Mouse (Mus musculus) intestine, embryonic 15.5 days (tissue): Measurements from ENCODE around the gene Ddr1. TPM values are rescaled to one million over a fixed set of nuclear protein-coding genes. Genes with fewer than 3 reads are reported as not detected.

ENCODE experiments used
- ATAC-seq: fragments of 200-750 bp; cut with Nextera tagmentation; 2 replicates; pipeline ENCODE4 v1.8.0; 2017; ENCODE audit warnings: moderate TSS enrichment, moderate library complexity
- H3K27ac ChIP-seq: fragments of 300-500 bp; sonication (generic); 2 replicates; pipeline ENCODE4 v1.5.1; 2015; ENCODE audit warnings: mild to moderate bottlenecking, inconsistent platforms
- H3K27me3 ChIP-seq: fragments of 300-500 bp; sonication (generic); replicated peaks from 2 replicates; pipeline ENCODE4 v1.6.1; 2015; ENCODE audit warnings: inconsistent platforms
- H3K36me3 ChIP-seq: fragments of 300-500 bp; sonication (generic); 2 replicates; pipeline ENCODE4 v1.6.1; 2015; ENCODE audit warnings: inconsistent platforms
- H3K4me1 ChIP-seq: fragments of 300-500 bp; sonication (generic); replicated peaks from 2 replicates; pipeline ENCODE4 v1.6.1; 2015; ENCODE audit warnings: inconsistent platforms
- H3K4me2 ChIP-seq: fragments of 300-500 bp; sonication (generic); replicated peaks from 2 replicates; pipeline ENCODE4 v1.6.1; 2015; ENCODE audit warnings: mild to moderate bottlenecking, inconsistent platforms
- H3K4me3 ChIP-seq: fragments of 300-500 bp; sonication (generic); replicated peaks from 2 replicates; pipeline ENCODE4 v1.5.1; 2015; ENCODE audit warnings: inconsistent platforms
- H3K9ac ChIP-seq: fragments of 300-500 bp; sonication (generic); 2 replicates; pipeline ENCODE4 v1.6.1; 2015; ENCODE audit warnings: inconsistent platforms
- H3K9me3 ChIP-seq: fragments of 300-500 bp; sonication (generic); 2 replicates; pipeline ENCODE4 v1.6.1; 2016; ENCODE audit warnings: inconsistent platforms
- WGBS: fragments of 180-500 bp; shearing (Covaris S2); methylation state at CpG from one replicate; pipeline ENCODE4 v1.1.7; 2015; 5-methylcytosine and 5-hydroxymethylcytosine counted together
- polyA plus RNA-seq: library from polyadenylated mRNA; unstranded; fragments of >200 nt; fragmentation: Nextera tagmentation; extraction: Ambion mirVana; gene quantifications from 2 replicates; pipeline ENCODE4 v1.2.1, GENCODE M21; 2015

The Ddr1 gene
- polyA plus RNA-seq, 1 experiment from 2014 or later: 54.0 TPM

- no peaks in the 10 kb centered on the region for H3K27me3 ChIP-seq
- peak overlapping the region; percentile 58 for H3K4me3 ChIP-seq
- H3K4me2 ChIP-seq: peak overlapping the region; percentile 89
- ATAC-seq: peak; percentile 9
- H3K27ac ChIP-seq: peak overlapping the region; percentile 96
- no peaks in the 10 kb centered on the region for H3K9me3 ChIP-seq
- H3K36me3 ChIP-seq: peaks cover 7% of the 10 kb centered on the region
- peaks cover 51% of the 10 kb centered on the region for H3K4me1 ChIP-seq
- WGBS: 2% methylated on average over 19 of the region's 19 CpGs
- peak overlapping the region; percentile 64 for H3K9ac ChIP-seq
These were observed 4.5 kb downstream of the Ddr1 start for GRCm38 (mm10) chr17:35699919-35700318.

GRCm38 (mm10) chr17:35698501-35698883, 5.9 kb downstream of the Ddr1 start:
- H3K36me3 ChIP-seq: peaks cover 12% of the 10 kb centered on the region
- no peak overlapping the region for H3K9ac ChIP-seq
- H3K4me1 ChIP-seq: peaks cover 38% of the 10 kb centered on the region
- 32% methylated on average over 5 of the region's 5 CpGs for WGBS
- H3K9me3 ChIP-seq: no peaks in the 10 kb centered on the region
- no peak for ATAC-seq
- H3K4me3 ChIP-seq: peak overlapping the region; percentile 35; the same call in 1 of the 2 replicates
- H3K4me2 ChIP-seq: peak overlapping the region; percentile 73
- no peaks in the 10 kb centered on the region for H3K27me3 ChIP-seq
- peak overlapping the region; percentile 88 for H3K27ac ChIP-seq

GRCm38 (mm10) chr17:35697759-35698500, 6.5 kb downstream of the Ddr1 start:
- H3K4me1 ChIP-seq: peaks cover 38% of the 10 kb centered on the region
- no peaks in the 10 kb centered on the region for H3K27me3 ChIP-seq
- WGBS: 3% methylated on average over 16 of the region's 16 CpGs
- peak overlapping the region; percentile 73 for H3K4me2 ChIP-seq
- peak overlapping the region; percentile 35 for H3K4me3 ChIP-seq
- H3K27ac ChIP-seq: peak overlapping the region; percentile 88
- peak; percentile 61 for ATAC-seq
- H3K36me3 ChIP-seq: peaks cover 18% of the 10 kb centered on the region
- H3K9ac ChIP-seq: peak overlapping the region; percentile 41
- no peaks in the 10 kb centered on the region for H3K9me3 ChIP-seq

GRCm38 (mm10) chr17:35697429-35697758, 7.0 kb downstream of the Ddr1 start:
- no peaks in the 10 kb centered on the region for H3K27me3 ChIP-seq
- H3K9me3 ChIP-seq: no peaks in the 10 kb centered on the region
- no peak for ATAC-seq
- peak overlapping the region; percentile 73 for H3K4me2 ChIP-seq
- peak overlapping the region; percentile 41 for H3K9ac ChIP-seq
- H3K4me3 ChIP-seq: peak overlapping the region; percentile 35
- peak overlapping the region; percentile 88 for H3K27ac ChIP-seq
- H3K4me1 ChIP-seq: peaks cover 34% of the 10 kb centered on the region
- WGBS: 5% methylated on average over 1 of the region's 1 CpGs
- peaks cover 21% of the 10 kb centered on the region for H3K36me3 ChIP-seq

- H3K27ac ChIP-seq: no peak overlapping the region; the same call in 1 of the 2 replicates
- H3K27me3 ChIP-seq: no peaks in the 10 kb centered on the region
- peak overlapping the region; percentile 73 for H3K4me2 ChIP-seq
- WGBS: 36% methylated on average over 6 of the region's 6 CpGs
- ATAC-seq: no peak
- peaks cover 26% of the 10 kb centered on the region for H3K36me3 ChIP-seq
- no peak overlapping the region for H3K4me3 ChIP-seq
- H3K9me3 ChIP-seq: no peaks in the 10 kb centered on the region
- no peak overlapping the region for H3K9ac ChIP-seq
- peaks cover 29% of the 10 kb centered on the region for H3K4me1 ChIP-seq
These were observed 7.7 kb downstream of the Ddr1 start for GRCm38 (mm10) chr17:35696691-35697090.

- 94% methylated on average over 2 of the region's 2 CpGs for WGBS
- H3K36me3 ChIP-seq: peaks cover 40% of the 10 kb centered on the region
These were observed 9.1 kb downstream of the Ddr1 start for GRCm38 (mm10) chr17:35695289-35695688.

GRCm38 (mm10) chr17:35693906-35694305, 10.5 kb downstream of the Ddr1 start:
- peaks cover 46% of the 10 kb centered on the region for H3K36me3 ChIP-seq

More at GRCm38 (mm10) chr17:35695289-35695688, 9.1 kb downstream of the Ddr1 start:
- Histone ChIP-seq H3K27me3 (no peaks in the 10 kb centered on the region), H3K4me2 (no peak overlapping the region), H3K9ac (no peak overlapping the region), H3K4me1 (peaks cover 29% of the 10 kb centered on the region), H3K9me3 (no peaks in the 10 kb centered on the region), H3K27ac (no peak overlapping the region), H3K4me3 (no peak overlapping the region)
- no peak for ATAC-seq

GRCm38 (mm10) chr17:35692368-35692767, 12.1 kb downstream of the Ddr1 start:
- Histone ChIP-seq H3K4me1 (peaks cover 7% of the 10 kb centered on the region), H3K36me3 (peaks cover 59% of the 10 kb centered on the region)
- WGBS: 80% methylated on average over 4 of the region's 4 CpGs

More at GRCm38 (mm10) chr17:35693906-35694305, 10.5 kb downstream of the Ddr1 start:
- Histone ChIP-seq H3K9ac (no peak overlapping the region), H3K4me3 (no peak overlapping the region), H3K27me3 (no peaks in the 10 kb centered on the region), H3K4me1 (peaks cover 20% of the 10 kb centered on the region), H3K9me3 (no peaks in the 10 kb centered on the region), H3K27ac (no peak overlapping the region), H3K4me2 (no peak overlapping the region)
- 88% methylated on average over 5 of the region's 5 CpGs for WGBS
- ATAC-seq: no peak

GRCm38 (mm10) chr17:35691811-35692210, 12.6 kb downstream of the Ddr1 start:
- Histone ChIP-seq H3K27me3 (no peaks in the 10 kb centered on the region), H3K4me3 (no peak overlapping the region), H3K9ac (no peak overlapping the region), H3K9me3 (no peaks in the 10 kb centered on the region), H3K4me2 (no peak overlapping the region), H3K4me1 (peaks cover 2% of the 10 kb centered on the region; the same call in 1 of the 2 replicates), H3K27ac (no peak overlapping the region), H3K36me3 (peaks cover 64% of the 10 kb centered on the region)
- WGBS: 79% methylated on average over 4 of the region's 4 CpGs
- ATAC-seq: no peak

More at GRCm38 (mm10) chr17:35692368-35692767, 12.1 kb downstream of the Ddr1 start:
- no peaks in the 10 kb centered on the region for H3K9me3 ChIP-seq
- no peak overlapping the region for H3K9ac ChIP-seq
- no peak overlapping the region for H3K4me3 ChIP-seq
- H3K4me2 ChIP-seq: no peak overlapping the region
- no peaks in the 10 kb centered on the region for H3K27me3 ChIP-seq
- no peak for ATAC-seq
- H3K27ac ChIP-seq: no peak overlapping the region

GRCm38 (mm10) chr17:35689936-35690645, 14.3 kb downstream of the Ddr1 start:
- H3K27me3 ChIP-seq: no peaks in the 10 kb centered on the region
- no peak overlapping the region for H3K4me3 ChIP-seq
- WGBS: 87% methylated on average over 18 of the region's 18 CpGs

GRCm38 (mm10) chr17:35688347-35689175, 15.9 kb downstream of the Ddr1 start:
- no peaks in the 10 kb centered on the region for H3K27me3 ChIP-seq
- no peaks in the 10 kb centered on the region for H3K9me3 ChIP-seq
- ATAC-seq: no peak
- no peak overlapping the region for H3K4me2 ChIP-seq
- H3K27ac ChIP-seq: no peak overlapping the region
- H3K9ac ChIP-seq: no peak overlapping the region
- peaks cover 79% of the 10 kb centered on the region for H3K36me3 ChIP-seq
- H3K4me1 ChIP-seq: no peaks in the 10 kb centered on the region
- 85% methylated on average over 25 of the region's 25 CpGs for WGBS
- H3K4me3 ChIP-seq: no peak overlapping the region

More at GRCm38 (mm10) chr17:35689936-35690645, 14.3 kb downstream of the Ddr1 start:
- H3K36me3 ChIP-seq: peaks cover 74% of the 10 kb centered on the region
- H3K9ac ChIP-seq: no peak overlapping the region
- H3K9me3 ChIP-seq: no peaks in the 10 kb centered on the region
- no peak overlapping the region for H3K4me2 ChIP-seq
- H3K4me1 ChIP-seq: no peaks in the 10 kb centered on the region
- ATAC-seq: no peak
- H3K27ac ChIP-seq: no peak overlapping the region

- 73% methylated on average over 9 of the region's 9 CpGs for whole genome bisulfite sequencing
- Histone ChIP-seq H3K4me2 (no peak overlapping the region), H3K9ac (no peak overlapping the region), H3K36me3 (peaks cover 64% of the 10 kb centered on the region), H3K27ac (no peak overlapping the region), H3K27me3 (no peaks in the 10 kb centered on the region), H3K9me3 (no peaks in the 10 kb centered on the region), H3K4me1 (no peaks in the 10 kb centered on the region), H3K4me3 (no peak overlapping the region)
- no peak for ATAC-seq
These were observed 19.4 kb downstream of the Ddr1 start for GRCm38 (mm10) chr17:35685061-35685460.
